Mouse (Mus musculus) midbrain, embryonic 11.5 days (tissue): ENCODE measurements at regions not wholly inside any gene's neighbourhood (a gene's known extent, or its start where the extent isn't known, plus 50 kb on each side); places are given as distances from the start of the nearest gene placed in this dataset.
A peak's percentile ranks its signal among the peaks of the same experiment; 100 is the strongest.

Source experiments
- ATAC-seq: fragments of 200-750 bp; cut with Nextera tagmentation; 2 replicates; pipeline ENCODE4 v1.8.0; 2017; ENCODE audit warnings: moderate TSS enrichment, moderate library complexity; ENCODE audit not compliant: low FRiP score
- DNase-seq: peaks from one replicate; pipeline ENCODE4 v3.0.0; 2015; ENCODE audit warnings: low spot score; ENCODE audit errors: missing footprints
- H3K27ac ChIP-seq: fragments of 300-500 bp; sonication (generic); 2 replicates; pipeline ENCODE4 v1.5.1; 2014; ENCODE audit warnings: low read depth, low read length
- H3K27me3 ChIP-seq: fragments of 300-500 bp; sonication (generic); 2 replicates; pipeline ENCODE4 v1.6.1; 2014; ENCODE audit warnings: mild to moderate bottlenecking, low read length, moderate library complexity, mixed read lengths; ENCODE audit not compliant: control insufficient read depth, insufficient read depth
- H3K36me3 ChIP-seq: fragments of 300-500 bp; sonication (generic); 2 replicates; pipeline ENCODE4 v1.6.1; 2014; ENCODE audit warnings: mild to moderate bottlenecking, low read length, moderate library complexity, mixed read lengths; ENCODE audit not compliant: control insufficient read depth, insufficient read depth
- H3K4me1 ChIP-seq: fragments of 300-500 bp; sonication (generic); 2 replicates; pipeline ENCODE4 v1.6.1; 2014; ENCODE audit warnings: low read length; ENCODE audit not compliant: control insufficient read depth, insufficient read depth
- H3K4me2 ChIP-seq: fragments of 300-500 bp; sonication (generic); 2 replicates; pipeline ENCODE4 v1.6.1; 2014; ENCODE audit warnings: mild to moderate bottlenecking, moderate library complexity
- H3K4me3 ChIP-seq: fragments of 300-500 bp; sonication (generic); 2 replicates; pipeline ENCODE4 v1.5.1; 2014; ENCODE audit warnings: low read depth, low read length
- H3K9ac ChIP-seq: fragments of 300-500 bp; sonication (generic); 2 replicates; pipeline ENCODE4 v1.6.1; 2014; ENCODE audit warnings: low read length
- H3K9me3 ChIP-seq: fragments of 300-500 bp; sonication (generic); 2 replicates; pipeline ENCODE4 v1.6.1; 2016; ENCODE audit warnings: low read length; ENCODE audit not compliant: control insufficient read depth
- WGBS: fragments of 180-500 bp; shearing (Covaris S2); extraction: QIAGEN DNeasy Blood & Tissue Kit; methylation state at CpG from one replicate; pipeline ENCODE4 v1.1.7; 2014; 5-methylcytosine and 5-hydroxymethylcytosine counted together

- Histone ChIP-seq H3K27me3 (no peaks in the 10 kb centered on the region), H3K4me2 (no peak overlapping the region), H3K27ac (no peak overlapping the region), H3K4me3 (no peak overlapping the region), H3K9me3 (no peaks in the 10 kb centered on the region), H3K9ac (no peak overlapping the region), H3K4me1 (no peaks in the 10 kb centered on the region), H3K36me3 (no peaks in the 10 kb centered on the region)
- DNase-seq (no peak), ATAC-seq (no peak)
Measured at GRCm38 (mm10) chr9:88208022-88208421, 119.0 kb upstream of the Nt5e start.

GRCm38 (mm10) chr9:88214758-88215157 is 112.2 kb upstream of the Nt5e start:
- Histone ChIP-seq H3K4me2 (no peak overlapping the region), H3K9me3 (no peaks in the 10 kb centered on the region), H3K4me3 (no peak overlapping the region), H3K4me1 (no peaks in the 10 kb centered on the region), H3K36me3 (no peaks in the 10 kb centered on the region), H3K9ac (no peak overlapping the region), H3K27ac (no peak overlapping the region), H3K27me3 (no peaks in the 10 kb centered on the region)
- 76% methylated on average over 6 of the region's 6 CpGs for WGBS
- no peak for DNase-seq
- ATAC-seq = no peak

GRCm38 (mm10) chr9:88220360-88220759 is 106.6 kb upstream of the Nt5e start:
- no peaks in the 10 kb centered on the region for H3K27me3 ChIP-seq
- no peak for ATAC-seq
- 82% methylated on average over 3 of the region's 3 CpGs for WGBS

GRCm38 (mm10) chr9:88221276-88221675 is 105.7 kb upstream of the Nt5e start:
- no peak for ATAC-seq
- Histone ChIP-seq H3K4me3 (no peak overlapping the region), H3K27ac (no peak overlapping the region), H3K9ac (no peak overlapping the region), H3K4me2 (no peak overlapping the region), H3K9me3 (no peaks in the 10 kb centered on the region), H3K4me1 (no peaks in the 10 kb centered on the region), H3K27me3 (no peaks in the 10 kb centered on the region), H3K36me3 (no peaks in the 10 kb centered on the region)
- 85% methylated on average over 14 of the region's 14 CpGs for WGBS
- DNase-seq = peak; percentile 86

More at GRCm38 (mm10) chr9:88220360-88220759, 106.6 kb upstream of the Nt5e start:
- Histone ChIP-seq H3K4me2 (no peak overlapping the region), H3K27ac (no peak overlapping the region), H3K36me3 (no peaks in the 10 kb centered on the region), H3K9ac (no peak overlapping the region), H3K4me3 (no peak overlapping the region), H3K4me1 (no peaks in the 10 kb centered on the region), H3K9me3 (no peaks in the 10 kb centered on the region)
- DNase-seq = no peak

GRCm38 (mm10) chr9:88221850-88222353 is 105.1 kb upstream of the Nt5e start:
- Histone ChIP-seq H3K27me3 (no peaks in the 10 kb centered on the region), H3K4me1 (no peaks in the 10 kb centered on the region), H3K4me2 (no peak overlapping the region), H3K9me3 (no peaks in the 10 kb centered on the region), H3K4me3 (no peak overlapping the region), H3K36me3 (no peaks in the 10 kb centered on the region), H3K27ac (no peak overlapping the region), H3K9ac (no peak overlapping the region)
- DNase-seq (peak; percentile 97), ATAC-seq (peak; percentile 64)
- 22% methylated on average over 7 of the region's 7 CpGs for WGBS

GRCm38 (mm10) chr9:88237126-88237525 is 89.9 kb upstream of the Nt5e start:
- peak; percentile 37 for DNase-seq
- H3K4me1 ChIP-seq = no peaks in the 10 kb centered on the region; the same call in 1 of the 2 replicates
- WGBS = 65% methylated on average over 2 of the region's 2 CpGs
- no peak overlapping the region for H3K4me3 ChIP-seq
- no peak overlapping the region for H3K27ac ChIP-seq
- no peaks in the 10 kb centered on the region for H3K27me3 ChIP-seq
- H3K4me2 ChIP-seq = no peak overlapping the region
- no peaks in the 10 kb centered on the region for H3K9me3 ChIP-seq
- no peak overlapping the region for H3K9ac ChIP-seq
- H3K36me3 ChIP-seq = no peaks in the 10 kb centered on the region
- no peak for ATAC-seq

GRCm38 (mm10) chr9:88238346-88238745 is 88.7 kb upstream of the Nt5e start:
- no peak overlapping the region for H3K4me3 ChIP-seq

GRCm38 (mm10) chr9:88240740-88241139 is 86.3 kb upstream of the Nt5e start:
- WGBS = 28% methylated on average over 4 of the region's 4 CpGs
- H3K4me2 ChIP-seq = peak overlapping the region; percentile 52
- H3K4me1 ChIP-seq = no peaks in the 10 kb centered on the region; the same call in 1 of the 2 replicates

More at GRCm38 (mm10) chr9:88238346-88238745, 88.7 kb upstream of the Nt5e start:
- DNase-seq = no peak
- no peak overlapping the region for H3K9ac ChIP-seq
- no peaks in the 10 kb centered on the region; the same call in 1 of the 2 replicates for H3K4me1 ChIP-seq
- ATAC-seq = no peak
- H3K4me2 ChIP-seq = no peak overlapping the region
- no peaks in the 10 kb centered on the region for H3K27me3 ChIP-seq
- WGBS = 73% methylated on average over 5 of the region's 5 CpGs
- no peaks in the 10 kb centered on the region for H3K9me3 ChIP-seq
- no peak overlapping the region for H3K27ac ChIP-seq
- no peaks in the 10 kb centered on the region for H3K36me3 ChIP-seq

GRCm38 (mm10) chr9:88241203-88241995 is 85.6 kb upstream of the Nt5e start:
- 10% methylated on average over 18 of the region's 18 CpGs for WGBS
- peak overlapping the region; percentile 51 for H3K9ac ChIP-seq
- H3K9me3 ChIP-seq = no peaks in the 10 kb centered on the region
- H3K4me1 ChIP-seq = no peaks in the 10 kb centered on the region; the same call in 1 of the 2 replicates
- no peak overlapping the region for H3K27ac ChIP-seq
- H3K4me3 ChIP-seq = peak overlapping the region; percentile 33
- peak overlapping the region; percentile 52 for H3K4me2 ChIP-seq
- DNase-seq (peak; percentile 96), ATAC-seq (peak; percentile 96)
- no peaks in the 10 kb centered on the region for H3K27me3 ChIP-seq
- no peaks in the 10 kb centered on the region for H3K36me3 ChIP-seq

More at GRCm38 (mm10) chr9:88240740-88241139, 86.3 kb upstream of the Nt5e start:
- DNase-seq = peak; percentile 85
- H3K4me3 ChIP-seq = no peak overlapping the region
- H3K27me3 ChIP-seq = no peaks in the 10 kb centered on the region
- no peak overlapping the region; the same call in 1 of the 2 replicates for H3K9ac ChIP-seq
- H3K36me3 ChIP-seq = no peaks in the 10 kb centered on the region
- ATAC-seq = peak; percentile 43
- no peaks in the 10 kb centered on the region for H3K9me3 ChIP-seq
- no peak overlapping the region for H3K27ac ChIP-seq
